Mouse (Mus musculus) heart, postnatal 0 days (tissue): ENCODE data around the gene Mmp25.

Experiments
- CTCF ChIP-seq: IDR thresholded peaks from 2 replicates; pipeline ENCODE4 v1.5.1; 2016; ENCODE audit warnings: antibody characterized with exemption, control low read depth, low read depth
- EP300 ChIP-seq: IDR thresholded peaks from 2 replicates; pipeline ENCODE4 v1.6.1; 2016; ENCODE audit warnings: antibody characterized with exemption, low read depth

DNA sequence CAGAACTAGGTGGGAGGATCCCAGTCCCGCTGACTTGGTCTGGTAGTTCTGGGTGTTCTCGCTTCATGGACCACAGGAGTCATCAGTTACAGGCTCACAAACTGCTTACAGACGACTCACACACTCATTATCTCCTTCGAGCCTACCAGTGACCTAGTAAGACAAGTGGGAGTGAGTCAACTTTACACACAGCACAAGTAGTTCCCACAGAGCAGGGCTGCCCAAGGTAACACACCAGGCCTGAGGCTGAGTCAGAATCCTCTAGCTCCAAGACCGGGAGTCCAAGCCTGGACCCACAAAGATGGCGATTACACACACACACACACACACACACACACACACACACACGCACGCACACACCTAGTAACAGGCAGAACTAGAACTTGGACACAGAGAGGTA lies 60.3 kb downstream of the Mmp25 start:
- no peak for TF ChIP-seq CTCF
- no peak for TF ChIP-seq EP300
